Mouse (Mus musculus): Measurements from ENCODE around the gene Ispd. TPM values are rescaled to one million over a fixed set of nuclear protein-coding genes. Genes with fewer than 3 reads are reported as not detected.

Gene Ispd
- polyA plus RNA-seq, 1 experiment from 2014 or later = 11.6 TPM

DNA sequence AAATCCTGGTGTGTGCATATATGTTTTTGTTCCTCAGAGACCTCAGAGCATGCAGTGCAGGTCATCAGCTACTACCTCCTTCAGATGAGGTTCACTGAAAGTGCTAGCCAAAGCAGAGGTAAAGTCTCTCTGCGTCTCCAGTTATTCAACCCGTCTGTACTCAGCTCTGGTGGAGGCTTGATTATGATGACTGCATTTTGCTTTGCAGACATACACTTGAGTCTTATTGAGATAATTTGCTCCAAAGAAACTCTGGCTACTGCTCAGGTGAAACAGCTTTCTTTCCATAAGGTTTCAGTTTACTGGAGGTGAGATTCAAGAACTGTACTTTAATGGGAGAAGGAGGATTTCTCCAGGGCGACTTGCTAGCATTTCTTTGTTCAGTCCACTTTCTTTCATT, 339.5 kb downstream of the Ispd start:
- H3K9me3 ChIP-seq (replicated peaks; ENCODE audit: control insufficient read depth, low read length) = no peaks in the 10 kb centered on the region
- ATAC-seq (replicated peaks; ENCODE audit: insufficient number of reproducible peaks, low FRiP score, low TSS enrichment) = no peak
- no peak overlapping the region for H3K4me3 ChIP-seq (ENCODE audit: low read depth, low read length)
- H3K4me2 ChIP-seq = no peak overlapping the region
- H3K36me3 ChIP-seq (ENCODE audit: control insufficient read depth, insufficient read depth, low read length) = no peaks in the 10 kb centered on the region
- H3K27me3 ChIP-seq (ENCODE audit: control insufficient read depth, insufficient read depth, low read length) = no peaks in the 10 kb centered on the region
- no peaks in the 10 kb centered on the region for H3K4me1 ChIP-seq (ENCODE audit: control insufficient read depth, insufficient read depth, low read length)
- 74% methylated on average over 3 of the region's 3 CpGs for WGBS (ENCODE audit: insufficient replicate concordance)
- no peak overlapping the region for H3K9ac ChIP-seq (ENCODE audit: low read depth, low read length)
- no peak overlapping the region for H3K27ac ChIP-seq (ENCODE audit: low read depth, low read length)

DNA sequence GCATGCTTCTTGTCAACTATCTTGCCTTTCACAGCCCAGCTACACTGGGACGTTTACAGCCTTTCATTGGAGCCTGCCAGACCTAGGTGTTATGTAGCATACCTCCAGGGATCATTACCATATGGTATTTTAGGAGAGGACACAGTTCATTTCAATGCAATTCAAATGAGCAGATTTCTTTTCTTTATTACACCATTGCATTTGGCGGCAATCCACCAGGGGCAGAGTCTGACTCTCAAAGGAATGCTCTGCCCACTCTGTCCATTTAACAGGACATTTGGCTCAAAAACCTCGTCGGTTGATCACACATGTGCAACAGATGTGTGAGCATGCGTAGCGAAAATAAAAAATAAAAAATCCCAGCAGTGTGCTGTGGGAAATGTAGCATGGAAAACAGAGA, 340.0 kb downstream of the Ispd start:
- WGBS (ENCODE audit: insufficient replicate concordance) = 72% methylated on average over 6 of the region's 6 CpGs
- H3K27ac ChIP-seq (ENCODE audit: low read depth, low read length) = no peak overlapping the region
- H3K36me3 ChIP-seq (ENCODE audit: control insufficient read depth, insufficient read depth, low read length) = no peaks in the 10 kb centered on the region
- H3K9me3 ChIP-seq (replicated peaks; ENCODE audit: control insufficient read depth, low read length) = no peaks in the 10 kb centered on the region
- no peak overlapping the region for H3K4me2 ChIP-seq
- no peak for ATAC-seq (replicated peaks; ENCODE audit: insufficient number of reproducible peaks, low FRiP score, low TSS enrichment)
- H3K4me3 ChIP-seq (ENCODE audit: low read depth, low read length) = no peak overlapping the region
- no peaks in the 10 kb centered on the region for H3K27me3 ChIP-seq (ENCODE audit: control insufficient read depth, insufficient read depth, low read length)
- H3K4me1 ChIP-seq (ENCODE audit: control insufficient read depth, insufficient read depth, low read length) = no peaks in the 10 kb centered on the region
- H3K9ac ChIP-seq (ENCODE audit: low read depth, low read length) = no peak overlapping the region

DNA sequence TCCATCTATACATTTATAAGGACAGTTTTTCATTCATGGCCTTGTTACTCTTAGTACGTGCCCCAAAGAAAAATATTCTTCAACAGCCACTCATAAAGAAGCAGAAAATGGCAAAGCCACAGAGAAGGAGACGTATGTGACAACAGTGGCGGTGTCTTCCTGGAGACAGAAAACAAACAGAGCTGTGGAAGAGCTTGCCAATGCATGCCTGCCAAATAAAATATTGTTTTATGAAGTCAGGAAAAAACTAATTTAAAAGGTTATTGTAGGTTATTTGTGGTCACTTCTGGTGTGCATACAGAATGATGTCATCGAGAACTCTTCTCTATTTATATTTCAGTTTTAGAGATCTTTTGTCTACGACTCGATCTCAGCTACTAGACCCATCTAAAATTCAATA, 341.5 kb downstream of the Ispd start:
- no peak for ATAC-seq (replicated peaks; ENCODE audit: insufficient number of reproducible peaks, low FRiP score, low TSS enrichment)
- Histone ChIP-seq H3K9ac (ENCODE audit: low read depth, low read length) (no peak overlapping the region), H3K27me3 (ENCODE audit: control insufficient read depth, insufficient read depth, low read length) (no peaks in the 10 kb centered on the region), H3K4me3 (ENCODE audit: low read depth, low read length) (no peak overlapping the region), H3K27ac (ENCODE audit: low read depth, low read length) (no peak overlapping the region), H3K36me3 (ENCODE audit: control insufficient read depth, insufficient read depth, low read length) (no peaks in the 10 kb centered on the region), H3K4me1 (ENCODE audit: control insufficient read depth, insufficient read depth, low read length) (no peaks in the 10 kb centered on the region), H3K4me2 (no peak overlapping the region), H3K9me3 (replicated peaks; ENCODE audit: control insufficient read depth, low read length) (no peaks in the 10 kb centered on the region)
- WGBS (ENCODE audit: insufficient replicate concordance) = 80% methylated on average over 6 of the region's 6 CpGs

DNA sequence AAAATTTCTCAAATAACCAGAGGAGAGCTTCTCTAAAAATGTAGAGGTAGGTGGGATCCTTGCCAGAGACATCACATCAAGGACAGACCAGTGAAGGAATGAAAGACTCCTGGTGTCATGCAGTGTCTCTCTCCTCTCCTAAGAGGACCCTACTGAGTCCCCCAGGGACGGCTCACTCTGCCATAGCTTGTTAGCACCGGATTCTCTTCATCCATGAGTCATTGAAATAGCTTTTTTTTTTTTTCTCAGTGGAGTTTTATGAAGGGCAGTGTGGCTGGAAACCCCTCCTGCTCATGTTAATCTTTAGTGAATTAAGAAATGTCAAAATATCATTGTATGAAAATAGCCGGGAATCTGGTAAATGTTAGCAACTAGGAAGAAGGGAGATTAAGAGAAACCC, 342.1 kb downstream of the Ispd start:
- no peaks in the 10 kb centered on the region for H3K36me3 ChIP-seq (ENCODE audit: control insufficient read depth, insufficient read depth, low read length)
- no peak overlapping the region for H3K4me2 ChIP-seq
- H3K4me3 ChIP-seq (ENCODE audit: low read depth, low read length) = no peak overlapping the region
- no peaks in the 10 kb centered on the region for H3K27me3 ChIP-seq (ENCODE audit: control insufficient read depth, insufficient read depth, low read length)
- H3K9ac ChIP-seq (ENCODE audit: low read depth, low read length) = no peak overlapping the region
- no peak overlapping the region for H3K27ac ChIP-seq (ENCODE audit: low read depth, low read length)
- no peak for ATAC-seq (replicated peaks; ENCODE audit: insufficient number of reproducible peaks, low FRiP score, low TSS enrichment)
- no peaks in the 10 kb centered on the region for H3K4me1 ChIP-seq (ENCODE audit: control insufficient read depth, insufficient read depth, low read length)
- H3K9me3 ChIP-seq (replicated peaks; ENCODE audit: control insufficient read depth, low read length) = no peaks in the 10 kb centered on the region
- WGBS (ENCODE audit: insufficient replicate concordance) = 62% methylated on average over 3 of the region's 3 CpGs

DNA sequence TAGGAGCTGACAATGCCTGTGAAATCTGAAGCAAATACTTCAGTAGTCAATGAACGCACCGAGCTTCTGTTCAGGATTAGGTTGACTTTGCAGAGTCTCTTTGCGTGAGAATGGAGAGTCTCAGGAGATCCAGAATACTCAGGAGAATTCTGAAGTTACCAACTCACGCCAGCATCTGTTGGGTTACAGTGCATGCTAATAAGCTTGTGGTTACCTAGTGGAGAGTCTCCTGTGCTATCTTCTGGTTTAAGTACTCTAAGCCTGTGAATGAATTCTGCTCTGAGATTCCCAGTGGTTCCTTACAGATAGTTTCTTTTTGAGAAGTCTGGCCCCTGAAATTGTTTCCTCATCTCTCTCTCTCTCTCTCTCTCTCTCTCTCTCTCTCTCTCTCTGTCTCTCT, 343.0 kb downstream of the Ispd start:
- Histone ChIP-seq H3K27ac (ENCODE audit: low read depth, low read length) (no peak overlapping the region), H3K4me1 (ENCODE audit: control insufficient read depth, insufficient read depth, low read length) (no peaks in the 10 kb centered on the region), H3K9ac (ENCODE audit: low read depth, low read length) (no peak overlapping the region), H3K27me3 (ENCODE audit: control insufficient read depth, insufficient read depth, low read length) (no peaks in the 10 kb centered on the region), H3K4me3 (ENCODE audit: low read depth, low read length) (no peak overlapping the region), H3K4me2 (no peak overlapping the region), H3K9me3 (replicated peaks; ENCODE audit: control insufficient read depth, low read length) (no peaks in the 10 kb centered on the region), H3K36me3 (ENCODE audit: control insufficient read depth, insufficient read depth, low read length) (no peaks in the 10 kb centered on the region)
- 80% methylated on average over 4 of the region's 4 CpGs for WGBS (ENCODE audit: insufficient replicate concordance)
- no peak for ATAC-seq (replicated peaks; ENCODE audit: insufficient number of reproducible peaks, low FRiP score, low TSS enrichment)

DNA sequence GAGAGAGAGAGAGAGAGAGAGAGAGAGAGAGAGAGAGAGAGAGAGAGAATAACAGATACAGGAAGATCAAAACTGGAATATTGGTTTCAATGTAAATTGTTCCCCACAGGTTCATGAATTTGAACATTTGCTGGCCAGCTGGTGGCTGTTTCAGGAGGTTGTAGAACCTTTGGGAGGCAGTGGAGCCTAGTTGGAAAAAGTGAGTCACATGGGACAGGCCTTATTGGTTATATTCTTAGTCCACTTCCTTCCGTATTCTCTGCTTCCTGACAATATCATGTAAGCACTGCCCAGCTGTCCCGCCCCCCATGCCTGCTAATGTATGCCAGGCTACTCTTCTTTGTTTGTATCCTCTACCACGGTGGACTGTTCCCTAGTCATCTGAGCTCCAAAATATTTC, 344.0 kb downstream of the Ispd start:
- H3K4me2 ChIP-seq = no peak overlapping the region
- no peaks in the 10 kb centered on the region for H3K27me3 ChIP-seq (ENCODE audit: control insufficient read depth, insufficient read depth, low read length)
- H3K36me3 ChIP-seq (ENCODE audit: control insufficient read depth, insufficient read depth, low read length) = no peaks in the 10 kb centered on the region
- H3K4me3 ChIP-seq (ENCODE audit: low read depth, low read length) = no peak overlapping the region
- ATAC-seq (replicated peaks; ENCODE audit: insufficient number of reproducible peaks, low FRiP score, low TSS enrichment) = no peak
- H3K9ac ChIP-seq (ENCODE audit: low read depth, low read length) = no peak overlapping the region
- no peaks in the 10 kb centered on the region for H3K4me1 ChIP-seq (ENCODE audit: control insufficient read depth, insufficient read depth, low read length)
- no peaks in the 10 kb centered on the region for H3K9me3 ChIP-seq (replicated peaks; ENCODE audit: control insufficient read depth, low read length)
- 77% methylated on average over 3 of the region's 3 CpGs for WGBS (ENCODE audit: insufficient replicate concordance)
- H3K27ac ChIP-seq (ENCODE audit: low read depth, low read length) = no peak overlapping the region

DNA sequence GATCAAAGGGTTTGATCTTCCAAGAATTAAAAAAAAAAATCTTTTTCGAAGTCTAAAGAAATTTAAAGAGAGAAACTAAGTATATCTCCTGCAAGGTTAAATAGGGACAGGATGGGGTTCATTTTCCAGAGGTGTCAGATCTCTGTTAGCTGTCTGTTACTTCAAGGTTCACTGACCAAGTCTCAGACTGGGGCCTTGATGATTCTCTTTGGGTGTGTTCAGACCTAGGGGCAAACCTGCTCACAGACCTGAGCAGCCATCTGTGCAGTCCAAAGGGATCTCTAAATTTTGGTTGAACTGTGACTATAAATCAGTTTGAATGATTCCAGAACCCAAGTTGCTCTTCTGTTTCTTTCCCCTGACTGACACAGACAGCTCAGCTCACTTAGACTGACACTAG, 344.8 kb downstream of the Ispd start:
- Histone ChIP-seq H3K9me3 (replicated peaks; ENCODE audit: control insufficient read depth, low read length) (no peaks in the 10 kb centered on the region), H3K4me1 (ENCODE audit: control insufficient read depth, insufficient read depth, low read length) (no peaks in the 10 kb centered on the region), H3K27ac (ENCODE audit: low read depth, low read length) (no peak overlapping the region), H3K9ac (ENCODE audit: low read depth, low read length) (no peak overlapping the region), H3K4me2 (no peak overlapping the region), H3K27me3 (ENCODE audit: control insufficient read depth, insufficient read depth, low read length) (no peaks in the 10 kb centered on the region), H3K36me3 (ENCODE audit: control insufficient read depth, insufficient read depth, low read length) (no peaks in the 10 kb centered on the region), H3K4me3 (ENCODE audit: low read depth, low read length) (no peak overlapping the region)
- no peak for ATAC-seq (replicated peaks; ENCODE audit: insufficient number of reproducible peaks, low FRiP score, low TSS enrichment)
- WGBS (ENCODE audit: insufficient replicate concordance) = 58% methylated on average over 1 of the region's 1 CpGs

DNA sequence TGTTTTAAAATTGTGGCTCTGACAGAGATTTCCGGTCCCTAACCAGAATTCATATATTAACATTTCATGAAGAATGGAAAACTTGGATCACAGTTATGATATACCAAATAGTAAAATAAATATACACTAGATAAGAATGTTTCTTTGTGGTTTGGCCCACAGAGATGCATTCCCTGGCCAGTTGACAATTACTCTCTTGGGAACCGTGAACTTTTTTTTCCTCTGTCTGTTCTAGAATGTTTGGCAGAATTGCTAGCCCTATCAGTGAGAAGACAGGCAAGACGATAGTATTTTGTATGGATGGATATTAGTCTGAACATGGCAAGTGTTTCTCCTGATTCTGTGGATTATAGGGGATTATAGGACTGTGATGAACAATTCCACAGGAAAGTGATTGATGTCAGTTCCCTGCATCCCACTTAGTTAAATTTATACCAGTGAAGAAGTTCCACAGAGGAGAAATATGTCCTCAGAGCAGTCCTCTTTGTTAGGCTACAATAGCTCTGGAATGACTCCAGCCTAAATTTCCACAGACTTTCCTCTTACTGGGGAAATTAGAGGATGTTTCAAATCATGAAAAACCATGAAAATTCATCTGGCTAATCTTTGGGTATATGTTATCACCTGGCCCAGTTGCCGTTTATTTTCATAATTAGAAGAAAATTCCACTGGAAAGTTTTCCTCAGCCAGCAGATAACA, 352.6 kb downstream of the Ispd start:
- 70% methylated on average over 4 of the region's 4 CpGs for WGBS (ENCODE audit: insufficient replicate concordance)
- Histone ChIP-seq H3K9ac (ENCODE audit: low read depth, low read length) (no peak overlapping the region), H3K9me3 (replicated peaks; ENCODE audit: control insufficient read depth, low read length) (no peaks in the 10 kb centered on the region), H3K36me3 (ENCODE audit: control insufficient read depth, insufficient read depth, low read length) (no peaks in the 10 kb centered on the region), H3K4me1 (ENCODE audit: control insufficient read depth, insufficient read depth, low read length) (no peaks in the 10 kb centered on the region), H3K27ac (ENCODE audit: low read depth, low read length) (no peak overlapping the region), H3K4me3 (ENCODE audit: low read depth, low read length) (no peak overlapping the region), H3K4me2 (no peak overlapping the region), H3K27me3 (ENCODE audit: control insufficient read depth, insufficient read depth, low read length) (no peaks in the 10 kb centered on the region)
- no peak for ATAC-seq (replicated peaks; ENCODE audit: insufficient number of reproducible peaks, low FRiP score, low TSS enrichment)
